8 mouse cellular contexts compared by ENCODE assay signal in the genomic region with DNA sequence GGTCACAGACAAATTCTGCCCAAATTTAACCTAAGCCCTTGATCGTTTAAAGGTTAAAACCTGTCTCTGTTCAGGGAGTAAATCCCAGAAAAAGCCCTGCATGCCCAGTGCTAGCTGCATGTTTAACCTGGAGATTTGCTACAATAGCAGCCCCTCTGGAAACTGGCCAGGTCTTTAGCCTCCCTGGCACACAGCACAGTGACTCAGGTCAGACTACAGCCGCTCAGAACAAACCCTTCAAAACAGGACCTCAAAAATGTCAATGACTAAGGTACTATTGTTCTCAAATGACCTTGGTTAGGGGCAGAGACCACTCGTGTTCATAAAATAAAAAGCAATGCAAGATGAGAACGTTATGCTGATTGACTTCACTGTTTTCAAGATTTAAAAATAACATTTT.
DNase-seq lines count a peak whose midpoint lies in the region; ATAC-seq lines count a peak whose summit lies in the region.
"Had no signal": no experiment of that assay in that cellular context is flagged by ENCODE, and none has a peak within 500 bp of the region (broad histone marks: within the 10 kb centered on the region; RNA-seq: fewer than 3 reads in every experiment).

No protein-coding gene starts in this region.

- ATAC-seq in forebrain, embryonic 13.5 days, result no peak
- no peak for ATAC-seq in hindbrain, embryonic 13.5 days (ENCODE audit: low FRiP score)

- intact Hi-C loops in heart, postnatal 36 days (cut with DNase I), result loop anchor here (5.0 kb wide), 2 partner anchors 46 to 99 kb away; no protein-coding TSS in a partner anchor

- WGBS in embryonic facial prominence, embryonic 10.5 days, result 64% methylated on average over 4 of the region's 4 CpGs
- 62% methylated on average over 4 of the region's 4 CpGs for WGBS in forebrain, embryonic 13.5 days
- 73% methylated on average over 4 of the region's 4 CpGs for WGBS in hindbrain, embryonic 13.5 days

- no peaks in the 10 kb centered on the region for H3K27me3 ChIP-seq in embryonic facial prominence, embryonic 10.5 days (replicated peaks; ENCODE audit: low read depth, poor library complexity, severe bottlenecking)
- no peaks in the 10 kb centered on the region for H3K27me3 ChIP-seq in forebrain, embryonic 13.5 days
- no peaks in the 10 kb centered on the region for H3K27me3 ChIP-seq in hindbrain, embryonic 13.5 days
- H3K27me3 ChIP-seq: hindbrain, embryonic 15.5 days had no signal

- peak overlapping the region; percentile 24; the same call in 1 of the 2 replicates for H3K27ac ChIP-seq in embryonic facial prominence, embryonic 10.5 days (replicated peaks)
- no peak overlapping the region for H3K27ac ChIP-seq in forebrain, embryonic 13.5 days
- no peak overlapping the region for H3K27ac ChIP-seq in hindbrain, embryonic 13.5 days
- H3K27ac ChIP-seq: hindbrain, embryonic 15.5 days had no signal

- peaks cover 3% of the 10 kb centered on the region; the same call in 1 of the 2 replicates for H3K4me1 ChIP-seq in embryonic facial prominence, embryonic 10.5 days
- H3K4me1 ChIP-seq in forebrain, embryonic 13.5 days, result peaks cover 4% of the 10 kb centered on the region; the same call in 1 of the 2 replicates
- no peaks in the 10 kb centered on the region for H3K4me1 ChIP-seq in hindbrain, embryonic 13.5 days (replicated peaks)
- H3K4me1 ChIP-seq: hindbrain, embryonic 15.5 days had no signal

- no peaks in the 10 kb centered on the region for H3K36me3 ChIP-seq in embryonic facial prominence, embryonic 10.5 days (replicated peaks)
- H3K36me3 ChIP-seq in forebrain, embryonic 13.5 days (ENCODE audit: poor library complexity, severe bottlenecking), result no peaks in the 10 kb centered on the region
- H3K36me3 ChIP-seq in hindbrain, embryonic 13.5 days, result no peaks in the 10 kb centered on the region
- H3K36me3 ChIP-seq: hindbrain, embryonic 15.5 days had no signal

- H3K9me3 ChIP-seq in embryonic facial prominence, embryonic 10.5 days, result no peaks in the 10 kb centered on the region
- no peaks in the 10 kb centered on the region for H3K9me3 ChIP-seq in forebrain, embryonic 13.5 days (replicated peaks)
- H3K9me3 ChIP-seq in hindbrain, embryonic 13.5 days, result no peaks in the 10 kb centered on the region
- H3K9me3 ChIP-seq: hindbrain, embryonic 15.5 days had no signal

- H3K4me3 ChIP-seq in embryonic facial prominence, embryonic 10.5 days, result no peak overlapping the region
- no peak overlapping the region for H3K4me3 ChIP-seq in forebrain, embryonic 13.5 days
- H3K4me3 ChIP-seq in hindbrain, embryonic 13.5 days, result no peak overlapping the region
- H3K4me3 ChIP-seq: hindbrain, embryonic 15.5 days had no signal

- DNase-seq in adipocyte (ENCODE audit: low spot score), result peak; percentile 55
- no peak for DNase-seq in embryonic facial prominence, embryonic 10.5 days (ENCODE audit: low spot score)
- DNase-seq in heart, postnatal 36 days, result peak; percentile 41 to 59
- DNase-seq in lung, postnatal 14 days, result peak; percentile 72
- no peak for DNase-seq in cerebellum, adult 9-11 months

- H3K9ac ChIP-seq in forebrain, embryonic 13.5 days, result no peak overlapping the region
- H3K9ac ChIP-seq in hindbrain, embryonic 13.5 days, result no peak overlapping the region
- H3K9ac ChIP-seq: hindbrain, embryonic 15.5 days had no signal

- no peak overlapping the region for H3K4me2 ChIP-seq in forebrain, embryonic 13.5 days
- no peak overlapping the region for H3K4me2 ChIP-seq in hindbrain, embryonic 13.5 days
- H3K4me2 ChIP-seq: hindbrain, embryonic 15.5 days had no signal

Comparison
In these comparisons a context has a peak if more than half of its experiments do, and no peak if none do; other contexts are left out.
1. DNase-seq: peak in adipocyte (single experiment), heart, postnatal 36 days (2 of 2) and lung, postnatal 14 days (single experiment); none in embryonic facial prominence, embryonic 10.5 days (single experiment) and cerebellum, adult 9-11 months (single experiment).